Mouse (Mus musculus) layer of hippocampus, adult 11-12 months (tissue): ENCODE results near the gene Nr1d2.
"Not testable (repeated sequence)": the region's sequence is repeated elsewhere in the genome, so short reads cannot be mapped to it uniquely, and the experiment has no call there.

Source experiments
- DNase-seq: peaks from one replicate; pipeline ENCODE4 v3.0.0; 2022; ENCODE audit warnings: low spot score

Nr1d2 gene

DNA sequence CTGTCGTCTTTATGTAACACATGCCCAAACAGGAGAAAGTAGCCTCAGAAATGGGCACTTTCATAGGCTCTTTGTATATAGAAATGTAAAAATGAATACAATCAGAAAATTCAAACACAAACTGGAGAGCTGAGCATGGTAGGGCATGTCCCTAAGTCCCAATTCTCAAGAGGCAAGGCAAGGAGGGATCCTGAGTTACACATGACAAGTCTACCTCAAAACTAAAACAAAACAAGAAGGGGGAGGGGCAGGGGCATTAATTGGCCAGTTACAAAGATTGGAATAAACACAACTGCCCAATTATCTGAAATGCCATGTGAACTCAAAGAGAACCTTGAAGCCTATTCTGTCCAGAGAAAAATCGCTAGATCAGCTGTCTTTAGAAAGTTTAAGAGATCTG is 5.9 kb downstream of the Nr1d2 start:
- DNase-seq = no peak

DNA sequence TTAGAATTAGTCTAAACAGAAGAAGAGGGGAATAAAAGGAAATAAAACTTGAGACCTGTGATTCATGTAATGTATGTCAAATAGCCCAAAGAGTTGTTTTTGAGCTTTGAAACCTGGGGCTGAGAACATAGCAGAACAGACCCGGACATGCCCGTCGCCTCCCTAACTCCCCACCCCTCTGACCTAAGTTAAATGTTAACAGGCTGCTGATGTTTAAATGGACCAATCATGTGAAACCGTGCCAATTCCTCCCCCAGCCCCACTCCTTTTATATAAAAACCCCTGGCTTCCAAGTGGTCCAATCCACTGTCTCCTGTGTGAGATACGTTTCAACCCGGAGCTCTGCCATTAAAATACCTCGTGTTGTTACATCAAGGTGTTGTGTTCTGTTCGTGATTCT is 7.1 kb downstream of the Nr1d2 start:
- DNase-seq = not testable (repeated sequence)

DNA sequence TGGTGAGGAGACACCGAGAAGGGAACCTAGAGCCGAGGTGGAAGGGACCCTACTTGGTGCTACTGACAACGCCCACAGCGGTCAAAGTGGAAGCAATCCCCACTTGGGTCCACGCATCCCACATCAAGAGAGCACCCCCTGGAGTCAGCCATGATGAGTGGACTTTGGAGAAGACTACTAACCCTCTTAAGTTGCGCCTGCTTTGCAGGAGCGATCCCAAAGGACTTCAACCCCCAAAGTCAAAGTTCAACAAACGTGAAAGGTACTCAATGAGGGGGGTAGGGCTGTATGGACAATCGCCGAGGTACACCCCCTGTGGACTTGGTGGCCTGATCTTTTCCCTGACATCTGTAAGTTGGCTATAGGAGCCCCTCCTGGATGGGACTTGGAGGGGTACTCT is 9.2 kb downstream of the Nr1d2 start:
- DNase-seq = not testable (repeated sequence)

GRCm38 (mm10) chr14:18226181-18226580 is 12.7 kb downstream of the Nr1d2 start:
- not testable (repeated sequence) for DNase-seq

GRCm38 (mm10) chr14:18225431-18225830 is 13.5 kb downstream of the Nr1d2 start:
- DNase-seq = not testable (repeated sequence)

DNA sequence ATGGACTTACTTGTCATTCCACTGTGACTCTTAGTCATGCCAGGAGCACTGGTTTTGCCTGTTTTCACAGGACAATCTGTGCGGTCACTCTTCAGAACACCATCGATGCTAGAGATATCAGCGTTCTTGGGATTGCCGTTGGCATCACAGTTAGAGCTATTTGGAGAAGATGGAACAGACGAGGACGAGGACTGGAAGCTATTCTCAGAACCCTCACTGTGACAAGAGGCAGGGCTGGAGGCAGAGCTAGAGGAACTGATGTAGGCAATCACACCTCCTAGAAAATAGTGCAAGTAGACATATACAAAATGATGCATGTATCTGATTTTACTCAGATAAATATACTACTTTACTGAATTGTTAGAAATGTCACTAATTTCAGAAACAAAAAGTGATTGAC is 16.9 kb downstream of the Nr1d2 start:
- no peak for DNase-seq

GRCm38 (mm10) chr14:18217158-18217557 is 21.8 kb downstream of the Nr1d2 start:
- DNase-seq = no peak

DNA sequence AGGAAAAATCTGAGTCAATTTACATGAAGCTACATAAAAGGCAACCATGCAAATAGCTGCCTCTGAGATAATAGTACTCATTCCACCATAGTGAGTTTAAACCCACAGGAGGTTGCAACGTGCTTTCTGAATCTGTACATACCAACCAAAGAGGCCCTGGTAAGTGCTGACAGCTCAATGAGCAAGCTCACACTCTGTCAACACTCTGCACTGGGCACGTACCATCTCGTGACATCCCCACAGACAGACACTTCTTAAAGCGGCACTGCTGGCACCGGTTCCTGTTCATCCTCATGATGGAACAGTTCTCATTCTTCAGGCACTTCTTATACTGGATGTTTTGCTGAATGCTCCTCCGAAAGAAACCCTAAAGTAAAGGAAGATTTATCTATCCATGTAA is 22.5 kb downstream of the Nr1d2 start:
- no peak for DNase-seq

DNA sequence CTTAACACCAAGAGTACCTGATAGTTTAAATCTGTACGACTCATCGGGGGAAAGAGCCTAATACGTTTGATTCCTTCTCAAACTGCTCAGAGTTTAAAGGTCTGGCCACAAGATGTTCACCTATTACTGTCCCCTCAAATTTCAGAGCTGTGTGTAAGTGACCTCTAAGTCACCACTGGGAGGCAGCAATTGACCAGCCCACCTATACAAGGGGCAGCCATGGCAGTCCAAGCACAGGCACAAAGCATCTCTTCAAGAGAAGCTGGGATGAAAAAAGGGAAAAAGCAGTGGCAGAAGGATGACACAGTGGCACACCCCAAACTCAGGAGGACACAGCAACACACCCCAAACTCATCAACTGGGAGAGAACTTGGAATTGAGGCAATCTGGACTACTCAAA is 28.1 kb downstream of the Nr1d2 start:
- no peak for DNase-seq

GRCm38 (mm10) chr14:18204315-18204714 is 34.6 kb downstream of the Nr1d2 start:
- DNase-seq = not testable (repeated sequence)

- DNase-seq = no peak
Measured at GRCm38 (mm10) chr14:18201413-18201812, 37.5 kb downstream of the Nr1d2 start.

DNA sequence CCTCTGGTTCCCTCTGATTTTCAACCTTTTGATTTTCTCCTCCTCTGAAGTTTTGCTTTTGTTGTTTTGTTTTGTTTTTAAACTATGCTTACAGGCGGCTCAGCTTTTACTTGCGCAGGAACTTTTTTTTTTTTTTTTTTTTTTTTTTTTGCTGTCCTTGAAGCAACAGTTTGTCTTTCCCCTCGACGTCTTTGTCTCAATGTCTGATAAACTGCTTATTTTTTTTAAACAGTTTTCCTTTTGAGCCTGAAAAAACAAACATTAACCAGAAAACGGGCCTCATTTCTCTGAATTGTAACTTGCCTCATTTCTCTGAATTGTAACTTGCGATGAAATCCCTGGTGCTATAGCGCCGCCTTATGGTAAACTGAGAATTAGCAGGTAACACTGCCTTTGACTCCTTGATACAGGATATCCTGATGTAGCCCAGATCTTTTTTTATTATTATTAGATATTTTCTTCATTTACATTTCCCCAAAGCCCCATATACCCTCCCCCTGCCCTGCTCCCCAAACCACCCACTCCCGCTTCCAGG is 52.0 kb downstream of the Nr1d2 start:
- DNase-seq = peak; percentile 56

DNA sequence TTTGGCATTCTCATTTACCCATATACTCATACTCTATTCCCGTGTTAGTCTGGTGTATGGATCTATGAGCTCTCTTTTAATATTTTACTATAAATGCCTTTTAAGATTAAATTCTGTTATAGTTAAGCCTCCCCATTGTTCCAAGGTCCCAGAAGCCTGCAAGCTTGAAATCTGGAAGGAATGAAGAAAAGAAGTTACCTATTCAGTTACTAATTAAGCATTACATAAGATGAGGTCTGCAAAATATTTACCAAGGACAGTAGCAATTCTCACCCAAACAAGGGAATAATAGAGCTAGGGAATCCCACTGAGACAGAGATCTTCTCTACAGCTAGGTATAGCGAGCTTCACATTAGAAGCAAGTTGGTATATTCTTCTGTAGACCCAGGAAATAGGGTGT is 61.4 kb downstream of the Nr1d2 start:
- DNase-seq = not testable (repeated sequence)

- DNase-seq = no peak
Measured at GRCm38 (mm10) chr14:18167597-18167996, 71.3 kb downstream of the Nr1d2 start.

DNA sequence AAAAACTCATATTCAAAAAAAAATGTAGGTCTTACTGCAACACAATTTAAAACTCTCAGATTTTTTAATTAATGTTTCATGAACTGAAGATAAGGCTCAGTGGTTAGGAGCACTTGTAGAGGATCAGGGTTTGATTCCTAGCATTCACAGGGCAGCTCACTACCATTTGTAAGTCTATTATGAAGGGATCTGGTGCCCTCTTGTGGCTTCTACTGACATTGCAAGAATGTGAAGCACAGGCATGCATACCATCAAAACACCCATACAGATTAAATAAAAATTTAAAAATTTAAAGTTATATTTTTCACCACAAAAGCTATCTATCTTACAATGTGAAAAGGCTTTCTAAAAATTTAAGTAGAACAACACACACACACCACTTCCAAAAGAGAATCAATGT is 71.9 kb downstream of the Nr1d2 start:
- DNase-seq = peak; percentile 35
